Mouse (Mus musculus): ENCODE measurements around the gene Gm9639.
"Not testable (repeated sequence)": the region's sequence is repeated elsewhere in the genome, so short reads cannot be mapped to it uniquely, and the experiment has no call there.

Gene Gm9639

DNA sequence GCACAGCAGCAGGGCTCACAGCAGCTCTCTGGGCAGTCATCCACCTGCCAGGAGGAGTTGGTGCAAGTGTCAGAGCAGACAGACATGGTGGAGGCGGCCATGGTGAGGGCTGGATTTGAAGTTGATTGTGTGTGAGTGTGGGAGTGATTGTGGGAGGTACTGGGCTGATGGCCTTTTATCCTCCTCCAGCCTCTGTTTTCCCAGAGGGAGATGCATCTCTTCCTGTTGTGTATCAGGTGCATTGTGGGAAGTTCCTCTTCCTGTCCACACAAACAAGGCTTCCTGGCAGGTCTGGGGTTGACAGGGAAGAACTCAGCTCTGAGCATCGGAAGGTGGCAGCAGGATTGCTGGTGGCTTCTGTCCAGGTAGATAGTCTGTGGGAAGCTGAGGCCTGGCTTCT, at the start of gene Gm9639:
Gene Gm9639 (minus strand): TSS at position 101 of the 400 bp plus-strand sequence.
- DNase-seq (ENCODE audit: extremely low read depth, insufficient read length, low spot score), result no peak

DNA sequence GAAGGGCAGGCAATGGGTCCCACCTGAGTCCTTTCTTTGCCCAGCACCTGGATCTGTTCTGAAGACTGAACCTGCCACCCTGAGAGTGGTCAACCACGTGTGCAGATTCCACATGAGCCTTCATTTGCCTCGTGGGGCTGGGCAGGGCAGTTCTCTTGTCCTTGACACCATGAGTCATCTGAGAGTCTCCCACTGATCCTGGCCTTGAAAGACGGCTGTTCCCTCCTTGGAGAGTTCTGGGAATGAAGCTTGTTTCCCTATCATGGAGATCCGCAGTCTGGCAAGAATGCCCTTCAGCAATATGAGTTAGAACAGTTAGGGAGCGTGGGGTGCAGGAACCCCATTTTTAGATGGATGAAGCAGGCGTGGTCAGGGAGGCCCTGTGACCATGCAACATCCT, 44.1 kb upstream of the Gm9639 start:
- no peak for DNase-seq (ENCODE audit: extremely low read depth, insufficient read length, low spot score)

DNA sequence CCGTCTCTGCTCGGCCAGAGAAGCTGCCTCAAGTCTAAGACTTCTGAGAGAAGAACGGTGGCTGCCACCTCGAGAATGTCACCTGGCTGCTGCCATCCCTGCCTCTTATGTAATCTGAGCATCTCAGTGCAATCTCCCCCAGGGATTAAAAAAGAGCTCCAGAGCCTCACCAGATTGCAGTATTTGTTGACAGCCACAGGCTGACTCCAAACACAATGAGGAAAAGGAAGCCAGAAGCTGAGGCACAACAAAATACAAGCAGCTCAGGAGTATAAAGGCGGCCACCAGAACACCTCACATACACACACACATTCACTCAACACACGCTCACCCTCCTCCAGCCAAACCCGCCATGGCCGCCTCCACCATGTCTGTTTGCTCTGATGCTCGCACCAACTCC, 40.8 kb upstream of the Gm9639 start, which contains the start of gene Krtap10-10:
Gene Krtap10-10 (plus strand): TSS at position 301 of the 400 bp plus-strand sequence.
- DNase-seq (ENCODE audit: extremely low read depth, insufficient read length, low spot score), result no peak

DNA sequence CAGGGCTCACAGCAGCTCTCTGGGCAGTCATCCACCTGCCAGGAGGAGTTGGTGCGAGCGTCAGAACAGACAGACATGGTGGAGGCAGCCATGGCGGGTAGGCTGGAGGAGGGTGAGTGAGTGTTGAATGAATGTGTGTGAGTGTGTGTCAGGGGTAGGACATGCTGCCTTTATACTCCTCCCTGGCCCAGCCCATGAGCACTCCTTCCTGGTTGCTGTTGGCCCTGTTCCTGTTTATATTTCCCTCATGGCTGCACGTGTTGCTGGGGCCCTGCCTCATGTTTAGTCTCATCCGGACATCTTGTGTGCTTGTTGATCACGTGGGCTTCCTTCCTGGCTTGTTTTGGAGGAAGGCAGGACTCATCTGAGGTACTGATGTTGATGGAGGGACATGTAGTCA, 32.1 kb upstream of the Gm9639 start, which contains the start of gene Krtap10-4:
Gene Krtap10-4 (minus strand): TSS at position 145 of the 400 bp plus-strand sequence.
- no peak for DNase-seq (ENCODE audit: extremely low read depth, insufficient read length, low spot score)

DNA sequence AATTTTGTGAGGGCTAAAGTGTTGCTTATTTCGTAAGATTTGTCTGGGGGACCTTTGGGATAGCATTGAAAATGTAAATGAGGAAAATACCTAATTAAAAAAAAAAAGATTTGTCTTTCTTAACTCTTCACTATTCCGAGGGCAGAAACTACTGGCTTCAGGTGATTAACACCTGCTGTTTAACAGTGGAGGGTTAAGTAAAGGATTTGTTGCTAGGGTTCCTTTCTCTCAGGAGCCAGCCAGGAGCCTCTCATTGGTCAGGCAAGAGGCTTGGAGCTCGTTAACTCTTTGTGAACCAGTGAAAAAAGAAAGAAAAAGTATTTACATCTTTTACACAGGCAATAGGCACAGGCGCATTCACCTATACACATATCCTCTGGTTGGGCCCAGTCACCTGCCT, 24.3 kb upstream of the Gm9639 start:
- DNase-seq (ENCODE audit: extremely low read depth, insufficient read length, low spot score), result no peak

DNA sequence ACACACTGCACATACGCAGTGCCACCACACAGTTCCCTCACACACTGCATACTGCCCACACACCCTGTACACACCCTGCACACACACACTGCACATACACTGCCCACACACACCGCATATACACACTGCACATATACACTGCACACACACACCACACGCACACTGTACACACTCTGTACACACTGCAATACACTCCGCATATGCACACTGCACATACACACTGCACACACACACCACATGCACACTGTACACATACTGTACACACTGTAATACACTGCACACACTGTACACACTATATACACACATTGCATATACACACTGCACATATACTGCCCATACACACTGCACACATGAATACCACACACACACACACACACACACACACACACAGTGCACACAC, 23.6 kb upstream of the Gm9639 start:
- no peak for DNase-seq (ENCODE audit: extremely low read depth, insufficient read length, low spot score)

DNA sequence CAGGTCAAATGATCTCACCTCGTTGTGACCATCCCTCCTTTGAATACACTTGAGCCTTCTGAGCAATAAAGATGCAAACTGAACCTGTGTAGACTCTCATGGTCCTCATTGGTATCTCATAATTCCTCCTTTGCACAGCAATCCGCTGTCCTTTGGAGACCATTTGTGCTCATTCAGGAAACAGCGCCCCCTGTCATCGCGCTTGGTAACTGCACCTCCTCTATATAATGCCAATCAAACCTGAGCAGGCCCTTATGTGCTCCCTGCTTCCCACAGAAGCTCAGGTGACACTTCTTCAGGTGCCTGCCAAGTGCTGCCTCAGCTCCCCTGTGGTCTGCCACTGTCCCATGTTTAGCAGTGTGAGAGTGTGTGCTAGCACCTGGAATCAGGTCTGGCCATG, 20.6 kb upstream of the Gm9639 start:
- DNase-seq (ENCODE audit: extremely low read depth, insufficient read length, low spot score), result no peak

DNA sequence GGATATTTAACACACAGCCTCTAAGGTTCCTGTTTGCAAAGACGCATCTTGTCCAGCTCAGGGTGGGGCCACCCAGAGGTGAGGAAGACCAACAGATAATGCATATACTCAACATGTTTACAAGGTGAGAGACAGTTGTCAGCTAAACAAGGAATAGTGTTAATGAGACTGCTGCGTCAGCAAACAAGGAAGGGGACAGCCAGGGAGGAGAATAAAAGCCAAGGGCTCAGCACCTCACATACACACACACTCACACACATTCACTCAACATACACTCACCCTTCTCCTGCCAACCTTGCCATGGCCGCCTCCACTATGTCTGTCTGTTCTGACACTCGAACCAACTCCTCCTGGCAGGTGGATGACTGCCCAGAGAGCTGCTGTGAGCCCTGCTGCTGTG, 19.5 kb upstream of the Gm9639 start, which contains the start of gene Gm2696:
Gene Gm2696 (plus strand): TSS at position 301 of the 400 bp plus-strand sequence.
- DNase-seq (ENCODE audit: extremely low read depth, insufficient read length, low spot score), result no peak

DNA sequence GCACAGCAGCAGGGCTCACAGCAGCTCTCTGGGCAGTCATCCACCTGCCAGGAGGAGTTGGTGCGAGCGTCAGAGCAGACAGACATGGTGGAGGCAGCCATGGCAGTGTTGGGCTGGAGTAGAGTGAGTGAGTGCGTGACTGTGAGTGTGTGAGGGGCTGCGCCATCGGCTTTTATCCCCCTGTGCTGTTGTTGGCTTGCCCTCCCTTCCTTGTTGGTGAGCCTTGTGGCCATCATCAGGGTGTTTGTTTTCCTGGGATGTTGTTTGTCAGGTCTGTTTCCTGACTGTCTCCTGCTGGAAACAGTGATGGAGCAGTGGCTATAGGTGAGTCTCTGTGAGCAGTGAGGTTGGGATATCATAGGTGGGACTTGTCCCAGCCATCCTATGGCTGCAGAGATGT, 16.9 kb upstream of the Gm9639 start, which contains the start of gene Gm9507:
Gene Gm9507 (minus strand): TSS at position 101 of the 400 bp plus-strand sequence.
- no peak for DNase-seq (ENCODE audit: extremely low read depth, insufficient read length, low spot score)

DNA sequence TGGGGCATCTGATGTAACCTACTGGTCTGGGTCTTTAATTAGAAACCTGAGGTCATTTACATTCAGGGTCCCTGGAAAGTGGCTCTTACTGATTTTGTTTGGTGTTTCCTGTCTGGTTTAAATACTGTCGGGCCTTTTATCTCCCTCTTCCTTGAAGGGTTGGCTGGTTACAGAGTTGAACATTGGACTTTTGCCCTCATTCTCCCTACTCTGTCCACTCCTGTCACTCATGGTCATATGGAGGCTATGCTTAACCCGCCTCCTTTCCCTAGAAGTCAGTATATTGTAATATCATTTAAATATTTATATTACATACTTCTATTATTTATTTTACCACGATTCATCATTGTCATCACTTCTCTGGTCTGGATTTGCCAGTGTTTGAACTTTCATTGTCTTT, 9.2 kb upstream of the Gm9639 start:
- no peak for DNase-seq (ENCODE audit: extremely low read depth, insufficient read length, low spot score)

DNA sequence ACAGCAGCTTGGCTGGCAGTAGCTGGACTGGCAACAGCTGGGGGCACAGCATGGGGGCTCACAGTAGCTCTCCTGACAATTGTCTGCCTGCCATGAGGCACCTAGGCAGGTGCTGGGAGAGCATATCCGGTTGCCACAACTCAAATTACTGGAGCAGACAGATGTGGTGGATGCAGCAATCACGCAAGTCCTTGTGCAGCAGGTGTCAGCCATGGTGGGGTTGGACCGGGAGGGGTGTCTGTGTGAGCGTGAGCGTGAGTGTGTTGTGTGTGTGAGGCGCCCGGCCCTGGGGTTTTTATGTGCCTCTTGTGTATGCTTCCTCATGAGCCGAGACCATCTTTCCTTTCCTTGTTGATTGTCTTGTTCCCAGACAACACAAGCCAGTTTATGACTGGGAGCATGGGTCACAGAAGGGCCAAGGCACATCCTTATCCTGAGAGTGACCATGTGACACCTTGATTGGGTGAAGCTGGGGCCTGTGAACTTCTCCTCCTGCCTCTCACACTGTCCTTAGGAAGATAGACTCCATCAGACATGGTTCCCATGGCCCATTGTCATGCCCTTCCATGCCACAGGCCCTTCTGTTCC, 4.1 kb upstream of the Gm9639 start, which contains the start of gene Gm19668:
Gene Gm19668 (minus strand): TSS at position 213 of the 588 bp plus-strand sequence.
- DNase-seq (ENCODE audit: extremely low read depth, insufficient read length, low spot score), result no peak

DNA sequence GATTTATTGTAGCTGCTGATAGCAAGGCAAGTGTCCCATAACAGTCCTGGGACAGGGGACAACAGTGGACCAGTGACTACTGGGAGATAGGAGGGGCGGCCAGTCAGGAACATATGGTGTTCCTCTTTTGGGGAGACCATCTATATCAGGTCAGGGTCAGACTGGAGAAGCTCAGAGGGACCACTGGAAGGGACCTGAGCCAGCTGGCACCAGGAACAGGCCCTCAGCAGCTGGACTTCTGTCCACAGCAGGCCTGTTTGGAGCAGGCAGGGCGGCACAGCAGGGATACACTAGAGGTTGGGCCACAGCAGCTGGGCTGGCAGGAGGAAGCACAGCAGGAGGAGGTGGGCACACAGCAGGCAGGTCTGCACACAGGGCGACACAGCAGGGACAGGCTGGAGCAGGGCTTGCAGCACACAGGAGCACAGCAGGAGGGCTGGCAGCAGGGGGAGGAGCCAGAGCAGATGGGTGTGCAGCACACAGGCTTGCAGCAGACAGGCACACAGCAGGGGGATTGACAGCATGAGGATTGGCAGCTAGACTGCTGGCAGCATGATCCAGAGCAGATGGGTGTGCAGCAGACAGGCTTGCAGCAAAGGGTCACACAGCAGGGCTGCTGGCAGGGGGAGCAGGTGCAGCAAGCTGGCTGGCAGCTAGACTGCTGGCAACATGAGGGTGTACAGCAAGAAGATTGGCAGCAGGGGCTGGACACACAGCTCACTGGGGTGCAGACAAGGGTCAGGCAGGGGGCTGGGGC, 3.5 kb upstream of the Gm9639 start:
- not testable (repeated sequence) for DNase-seq (ENCODE audit: extremely low read depth, insufficient read length, low spot score)

DNA sequence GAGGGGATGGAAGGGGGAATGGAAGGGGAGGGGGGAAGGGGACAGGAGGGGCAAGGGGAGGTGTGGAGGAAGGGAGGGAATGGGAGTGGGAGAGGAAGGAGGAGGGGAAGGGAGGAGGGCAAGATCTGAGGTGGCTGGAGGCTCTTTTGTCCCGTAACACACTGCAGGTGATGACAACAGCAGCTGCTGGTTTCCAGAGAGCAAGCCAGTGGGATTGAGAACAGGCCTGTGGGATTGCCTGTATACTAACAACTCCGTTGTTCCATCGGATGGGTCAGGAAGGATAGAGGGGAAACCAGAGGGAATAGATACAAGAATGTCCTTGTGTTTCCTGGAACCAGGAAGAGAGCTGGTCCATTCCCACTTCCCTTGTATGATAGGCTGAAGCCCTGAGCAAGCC, 2.8 kb upstream of the Gm9639 start:
- no peak for DNase-seq (ENCODE audit: extremely low read depth, insufficient read length, low spot score)

DNA sequence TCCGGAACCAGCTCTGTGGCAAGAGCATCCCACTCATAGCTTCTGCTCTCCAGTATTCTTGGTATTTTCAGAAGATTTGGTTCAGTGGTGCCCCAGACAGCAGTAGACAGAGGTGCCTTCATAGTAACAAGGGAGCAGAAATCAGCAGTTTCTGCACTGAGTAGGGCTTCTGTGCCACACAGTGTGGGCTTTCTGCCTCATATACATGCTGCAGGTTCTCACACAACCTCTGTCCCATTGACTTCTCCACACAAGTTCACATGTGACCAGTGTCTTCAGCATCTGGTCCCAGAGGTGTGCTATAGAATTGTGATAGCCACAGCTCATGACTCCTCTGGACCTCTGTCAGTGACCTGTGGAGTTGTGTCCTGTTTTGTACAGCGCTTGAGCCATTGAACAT, 6.3 kb downstream of the Gm9639 start:
- no peak for DNase-seq (ENCODE audit: extremely low read depth, insufficient read length, low spot score)

DNA sequence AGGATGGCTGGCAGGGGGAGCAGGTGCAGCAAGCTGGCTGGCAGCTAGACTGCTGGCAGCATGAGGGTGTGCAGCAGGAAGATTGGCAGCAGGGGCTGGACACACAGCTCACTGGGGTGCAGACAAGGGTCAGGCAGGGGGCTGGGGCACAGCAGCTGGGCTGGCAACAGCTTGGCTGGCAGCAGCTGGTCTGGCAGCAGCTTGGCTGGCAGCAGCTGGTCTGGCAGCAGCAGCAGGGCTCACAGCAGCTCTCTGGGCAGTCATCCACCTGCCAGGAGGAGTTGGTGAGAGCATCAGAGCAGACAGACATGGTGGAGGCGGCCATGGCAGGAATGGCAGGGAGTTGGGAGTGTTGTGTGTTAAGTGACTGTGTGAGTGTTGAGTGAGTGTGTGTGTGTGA, 7.0 kb downstream of the Gm9639 start, which contains the start of gene Gm7137:
Gene Gm7137 (minus strand): TSS at position 325 of the 400 bp plus-strand sequence.
- DNase-seq (ENCODE audit: extremely low read depth, insufficient read length, low spot score), result not testable (repeated sequence)

DNA sequence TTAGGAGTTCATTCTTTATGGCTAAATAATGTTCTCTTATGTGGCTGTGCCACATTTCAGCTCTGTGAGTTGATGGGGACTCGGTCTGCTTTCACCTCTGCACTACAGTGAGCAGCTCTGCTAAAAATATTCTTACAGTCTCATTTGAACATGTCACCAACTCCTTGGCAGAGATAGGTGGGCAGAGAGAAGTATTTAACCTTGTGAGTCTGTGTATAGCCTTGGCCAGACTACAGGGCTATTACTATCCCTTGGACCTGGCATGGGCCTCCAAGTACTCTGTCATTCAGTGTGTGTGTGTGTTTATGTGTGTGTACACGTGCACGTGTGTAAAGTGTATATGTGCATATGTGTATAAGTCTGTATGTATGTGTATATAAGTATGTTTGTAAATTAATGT, 11.5 kb downstream of the Gm9639 start:
- not testable (repeated sequence) for DNase-seq (ENCODE audit: extremely low read depth, insufficient read length, low spot score)

DNA sequence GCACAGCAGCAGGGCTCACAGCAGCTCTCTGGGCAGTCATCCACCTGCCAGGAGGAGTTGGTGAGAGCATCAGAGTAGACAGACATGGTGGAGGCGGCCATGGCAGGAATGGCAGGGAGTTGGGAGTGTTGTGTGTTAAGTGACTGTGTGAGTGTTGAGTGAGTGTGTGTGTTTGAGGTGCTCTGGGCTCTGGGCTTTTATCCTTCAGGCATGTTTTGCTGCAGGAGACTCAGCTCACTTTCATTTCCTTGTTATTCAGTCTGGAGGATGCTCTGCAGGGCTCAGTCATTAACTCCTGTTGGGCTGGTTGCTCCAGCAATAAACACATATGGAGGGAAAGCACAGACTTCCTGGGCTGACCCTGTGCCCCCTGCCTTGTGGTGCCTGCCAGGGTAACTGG, 12.4 kb downstream of the Gm9639 start, which contains the start of gene Gm3250:
Gene Gm3250 (minus strand): TSS at position 101 of the 400 bp plus-strand sequence.
- not testable (repeated sequence) for DNase-seq (ENCODE audit: extremely low read depth, insufficient read length, low spot score)

DNA sequence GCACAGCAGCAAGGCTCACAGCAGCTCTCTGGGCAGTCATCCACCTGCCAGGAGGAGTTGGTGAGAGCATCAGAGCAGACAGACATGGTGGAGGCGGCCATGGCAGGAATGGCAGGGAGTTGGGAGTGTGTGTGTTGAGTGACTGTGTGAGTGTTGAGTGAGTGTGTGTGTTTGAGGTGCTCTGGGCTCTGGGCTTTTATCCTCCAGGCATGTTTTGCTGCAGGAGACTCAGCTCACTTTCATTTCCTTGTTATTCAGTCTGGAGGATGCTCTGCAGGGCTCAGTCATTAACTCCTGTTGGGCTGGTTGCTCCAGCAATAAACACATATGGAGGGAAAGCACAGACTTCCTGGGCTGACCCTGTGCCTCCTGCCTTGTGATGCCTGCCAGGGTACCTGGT, 18.0 kb downstream of the Gm9639 start, which contains the start of gene Gm7138:
Gene Gm7138 (minus strand): TSS at position 101 of the 400 bp plus-strand sequence.
- DNase-seq (ENCODE audit: extremely low read depth, insufficient read length, low spot score), result not testable (repeated sequence)

DNA sequence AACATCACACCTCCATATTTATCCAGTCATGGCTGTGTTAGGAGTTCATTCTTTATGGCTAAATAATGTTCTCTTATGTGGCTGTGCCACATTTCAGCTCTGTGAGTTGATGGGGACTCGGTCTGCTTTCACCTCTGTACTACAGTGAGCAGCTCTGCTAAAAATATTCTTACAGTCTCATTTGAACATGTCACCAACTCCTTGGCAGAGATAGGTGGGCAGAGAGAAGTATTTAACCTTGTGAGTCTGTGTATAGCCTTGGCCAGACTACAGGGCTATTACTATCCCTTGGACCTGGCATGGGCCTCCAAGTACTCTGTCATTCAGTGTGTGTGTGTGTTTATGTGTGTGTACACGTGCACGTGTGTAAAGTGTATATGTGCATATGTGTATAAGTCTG, 22.7 kb downstream of the Gm9639 start:
- not testable (repeated sequence) for DNase-seq (ENCODE audit: extremely low read depth, insufficient read length, low spot score)

DNA sequence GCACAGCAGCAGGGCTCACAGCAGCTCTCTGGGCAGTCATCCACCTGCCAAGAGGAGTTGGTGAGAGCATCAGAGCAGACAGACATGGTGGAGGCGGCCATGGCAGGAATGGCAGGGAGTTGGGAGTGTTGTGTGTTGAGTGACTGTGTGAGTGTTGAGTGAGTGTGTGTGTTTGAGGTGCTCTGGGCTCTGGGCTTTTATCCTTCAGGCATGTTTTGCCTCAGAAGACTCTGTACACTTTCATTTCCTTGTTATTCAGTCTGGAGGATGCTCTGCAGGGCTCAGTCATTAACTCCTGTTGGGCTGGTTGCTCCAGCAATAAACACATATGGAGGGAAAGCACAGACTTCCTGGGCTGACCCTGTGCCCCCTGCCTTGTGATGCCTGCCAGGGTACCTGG, 23.7 kb downstream of the Gm9639 start, which contains the start of gene Gm3238:
Gene Gm3238 (minus strand): TSS at position 101 of the 400 bp plus-strand sequence.
- DNase-seq (ENCODE audit: extremely low read depth, insufficient read length, low spot score), result not testable (repeated sequence)

DNA sequence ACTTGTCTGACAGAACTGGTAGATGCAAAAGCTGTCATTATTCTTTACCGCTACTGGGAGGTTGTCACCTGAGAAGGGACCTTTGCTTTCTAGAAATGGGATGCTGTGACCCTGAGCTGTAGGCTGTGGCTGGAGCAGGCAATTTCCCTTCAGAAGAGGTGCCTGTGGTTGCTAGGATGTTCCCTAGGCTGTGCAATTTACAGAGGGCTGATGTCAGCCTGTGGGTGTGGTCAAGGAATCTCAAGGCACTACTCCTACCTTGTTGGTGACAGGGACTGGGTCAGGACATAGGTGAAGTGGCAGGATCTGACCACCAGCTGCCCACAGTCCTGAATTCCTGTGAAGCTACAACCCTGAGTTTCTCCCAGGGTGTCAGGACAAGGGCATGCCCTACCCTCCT, 25.1 kb downstream of the Gm9639 start:
- no peak for DNase-seq (ENCODE audit: extremely low read depth, insufficient read length, low spot score)
